Mouse (Mus musculus): Measurements from ENCODE around the gene Sv2c.
A peak's percentile ranks its signal among the peaks of the same experiment; 100 is the strongest.
"Not testable (repeated sequence)": the region's sequence is repeated elsewhere in the genome, so short reads cannot be mapped to it uniquely, and the experiment has no call there.

Gene Sv2c

GRCm38 (mm10) chr13:96132401-96132816 is at the start of gene Sv2c:
TSS of gene Sv2c (minus strand) at chr13:96132577.
- DNase-seq: peak; percentile 5

GRCm38 (mm10) chr13:96180671-96181161 is 48.3 kb upstream of the Sv2c start:
- DNase-seq: no peak

- peak; percentile 94 for DNase-seq
These were observed 43.3 kb upstream of the Sv2c start for GRCm38 (mm10) chr13:96175591-96176212.

DNA sequence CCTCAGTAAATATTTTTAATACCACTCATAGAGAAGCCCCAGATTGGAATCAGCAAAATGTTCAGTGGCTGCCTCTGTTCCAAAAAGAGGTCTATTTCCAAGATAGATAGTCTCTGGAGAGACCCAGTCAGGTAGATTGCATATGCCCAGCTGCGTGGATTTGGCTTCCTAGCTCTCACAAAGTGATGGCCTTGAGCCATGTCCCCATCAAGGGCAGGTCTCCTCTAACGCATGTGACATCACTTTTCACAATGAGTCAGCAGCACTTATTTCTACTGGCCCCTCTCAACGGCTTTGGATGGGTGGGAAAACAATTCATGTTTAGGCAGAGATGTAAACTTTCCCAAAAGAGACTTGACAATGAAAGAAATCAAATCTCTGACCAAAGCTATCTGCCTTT is 41.3 kb upstream of the Sv2c start:
- no peak for DNase-seq

GRCm38 (mm10) chr13:96172290-96172689 is 39.9 kb upstream of the Sv2c start:
- DNase-seq: no peak

GRCm38 (mm10) chr13:96168991-96169665 is 36.8 kb upstream of the Sv2c start:
- no peak for DNase-seq

DNA sequence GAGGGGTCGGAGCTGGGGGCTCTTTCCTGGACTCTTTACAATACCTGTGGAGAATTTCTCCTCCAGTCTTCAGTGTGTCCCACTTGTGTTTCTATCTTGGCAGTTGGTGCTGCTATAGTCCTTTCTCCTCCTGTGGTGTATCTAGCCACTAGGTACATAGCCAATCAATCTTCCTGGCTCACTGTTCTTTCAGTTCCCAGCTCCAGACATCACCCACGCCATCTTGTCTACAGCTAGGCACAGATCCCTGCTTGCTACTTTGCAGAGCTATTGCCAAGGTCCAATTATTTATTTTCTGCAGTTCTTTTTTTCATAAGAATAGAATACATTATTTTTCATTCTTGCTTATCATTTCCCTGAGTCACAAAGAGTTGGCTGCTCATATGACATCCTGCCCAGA is 34.2 kb upstream of the Sv2c start:
- DNase-seq: no peak

GRCm38 (mm10) chr13:96133363-96134100 is 1.2 kb upstream of the Sv2c start:
- no peak for DNase-seq

DNA sequence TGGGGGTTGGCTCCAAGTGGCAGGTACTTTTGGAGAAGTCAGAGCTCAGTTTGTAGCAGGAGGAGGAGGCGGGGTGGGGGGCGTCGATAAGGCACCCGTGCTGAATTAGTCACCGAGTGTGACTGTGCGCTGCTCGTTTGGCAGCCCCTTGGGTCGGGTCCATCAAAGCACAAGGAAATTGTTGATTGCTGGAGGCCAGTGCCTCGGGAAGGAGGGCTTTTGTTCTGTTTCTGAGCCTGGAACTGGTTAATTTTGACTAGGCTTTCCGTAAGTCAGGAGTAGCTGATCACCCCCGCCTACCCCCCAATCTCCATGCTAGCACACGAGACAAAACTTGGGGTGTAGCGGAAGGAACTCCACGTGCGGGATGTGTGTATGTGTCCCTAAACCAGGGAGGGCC is 456 bp upstream of the Sv2c start:
- no peak for DNase-seq

- DNase-seq: no peak
These were observed 466 bp downstream of the Sv2c start for GRCm38 (mm10) chr13:96131911-96132310.

GRCm38 (mm10) chr13:96131050-96131449 is 1.3 kb downstream of the Sv2c start:
- DNase-seq: peak; percentile 18

GRCm38 (mm10) chr13:96129081-96129480 is 3.3 kb downstream of the Sv2c start:
- DNase-seq: no peak

GRCm38 (mm10) chr13:96126669-96127068 is 5.7 kb downstream of the Sv2c start:
- no peak for DNase-seq

GRCm38 (mm10) chr13:96125011-96125410 is 7.4 kb downstream of the Sv2c start:
- no peak for DNase-seq

GRCm38 (mm10) chr13:96112711-96113110 is 19.7 kb downstream of the Sv2c start:
- DNase-seq: no peak

DNA sequence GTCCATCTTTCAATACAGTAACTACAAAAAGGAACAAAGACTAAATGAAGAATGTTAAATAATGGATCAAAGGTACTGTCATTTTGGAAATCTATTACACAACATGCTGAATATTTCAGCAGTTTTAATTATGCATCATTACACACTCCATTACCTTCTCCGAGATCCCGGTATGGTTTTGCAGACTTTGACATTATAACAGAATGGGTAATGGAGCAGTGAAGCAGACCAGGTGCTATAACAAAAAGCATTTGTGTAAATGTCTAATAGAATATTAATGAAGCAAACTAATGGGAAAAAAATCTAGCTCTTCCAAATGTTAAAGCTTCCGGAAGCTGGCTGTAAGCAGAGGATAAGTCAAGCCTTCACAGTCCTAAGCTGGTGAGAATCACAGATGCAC is 21.6 kb downstream of the Sv2c start:
- no peak for DNase-seq

GRCm38 (mm10) chr13:96106367-96106766 is 26.0 kb downstream of the Sv2c start:
- DNase-seq: no peak

DNA sequence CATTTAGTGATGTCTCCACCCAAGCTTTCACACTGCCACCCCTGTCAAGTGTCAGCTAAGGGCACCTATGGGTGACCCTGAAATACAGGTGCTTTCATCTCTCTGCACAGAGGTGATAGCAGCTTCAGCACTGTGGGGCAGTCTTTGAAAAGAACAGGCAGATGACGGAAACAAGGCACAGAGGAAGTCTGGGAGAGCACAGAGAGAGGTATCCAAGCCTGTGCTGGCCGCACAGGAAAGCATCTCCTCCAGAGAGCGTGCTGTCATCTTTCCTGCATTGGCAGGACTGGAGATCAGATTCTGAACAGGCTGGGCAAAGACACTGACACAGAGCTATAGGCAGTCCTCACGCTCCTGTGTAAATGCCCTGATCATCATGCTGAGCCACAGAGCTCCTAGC is 41.4 kb downstream of the Sv2c start:
- no peak for DNase-seq

DNA sequence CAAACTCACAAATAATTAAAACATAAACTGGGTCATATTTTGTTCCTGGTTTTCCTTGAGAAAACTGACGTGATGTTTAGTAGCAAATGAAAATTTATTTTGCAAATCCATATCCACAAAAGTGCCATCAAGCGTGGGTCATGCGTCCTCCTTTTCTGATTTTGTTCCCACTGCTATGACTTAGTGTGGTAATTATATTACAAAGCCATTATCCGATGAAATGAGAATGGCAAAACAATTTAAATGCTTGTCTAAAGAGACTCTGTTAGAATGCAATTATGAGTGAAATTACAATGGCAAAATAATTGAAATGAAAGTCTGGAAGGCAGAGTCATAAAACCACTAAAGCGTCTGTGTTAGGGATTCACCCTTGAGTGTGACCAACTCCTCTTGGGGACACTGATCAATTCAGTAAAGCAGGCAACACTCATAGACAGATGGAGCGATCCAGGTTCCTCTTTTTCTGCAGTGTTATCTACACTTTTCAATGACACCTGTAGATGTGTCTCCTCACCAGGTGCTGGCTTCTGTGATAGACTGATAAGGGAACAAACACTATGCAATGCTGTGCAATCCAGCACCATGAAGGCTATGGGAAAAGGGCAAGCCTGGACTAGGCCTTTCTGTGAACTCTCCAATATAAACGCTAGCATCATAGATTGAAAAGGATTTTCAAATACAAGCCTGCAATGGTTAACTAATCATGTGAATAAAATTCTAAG is 46.6 kb downstream of the Sv2c start:
- DNase-seq: no peak

DNA sequence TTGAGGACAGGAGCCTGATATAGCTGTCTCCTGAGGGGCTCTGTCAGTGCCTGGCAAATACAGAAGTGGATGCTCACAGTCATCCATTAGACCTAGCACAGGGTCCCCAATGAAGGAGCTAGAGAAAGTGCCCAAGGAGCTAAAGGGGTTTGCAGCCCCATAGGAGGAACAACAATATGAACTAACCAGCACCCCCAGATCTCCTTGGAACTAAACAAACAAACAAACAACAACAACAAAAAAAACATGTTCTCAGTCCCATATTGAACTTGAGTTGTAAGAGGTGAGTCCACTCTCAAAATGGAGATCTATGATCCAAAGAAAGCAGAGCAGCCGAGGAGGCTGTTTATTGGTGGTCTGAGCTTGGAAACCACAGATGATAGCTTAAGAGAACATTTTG is 50.6 kb downstream of the Sv2c start, which contains the start of gene Gm17190:
TSS of gene Gm17190 (plus strand) at position 301 of the 400 bp plus-strand sequence.
- not testable (repeated sequence) for DNase-seq

DNA sequence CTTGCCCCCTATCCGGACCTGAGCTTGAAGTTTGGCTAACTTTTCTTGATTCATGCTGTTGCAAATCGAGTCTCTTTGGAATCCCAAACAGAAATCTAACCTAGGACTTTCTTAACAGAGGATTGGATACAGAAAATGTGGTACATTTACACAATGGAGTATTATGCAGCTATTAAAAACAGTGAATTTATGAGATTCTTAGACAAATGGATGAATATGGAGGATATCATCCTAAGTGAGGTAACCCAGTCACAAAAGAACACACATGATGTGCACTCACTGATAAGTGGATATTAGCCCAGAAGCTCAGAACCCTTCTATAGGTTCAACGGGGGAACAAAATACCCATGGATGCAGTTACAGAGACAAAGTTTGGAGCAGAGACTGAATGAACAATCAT is 51.1 kb downstream of the Sv2c start, which contains the start of gene Gm20075:
TSS of gene Gm20075 (minus strand) at position 101 of the 400 bp plus-strand sequence.
- not testable (repeated sequence) for DNase-seq

GRCm38 (mm10) chr13:96073555-96073954 is 58.8 kb downstream of the Sv2c start:
- DNase-seq: no peak

DNA sequence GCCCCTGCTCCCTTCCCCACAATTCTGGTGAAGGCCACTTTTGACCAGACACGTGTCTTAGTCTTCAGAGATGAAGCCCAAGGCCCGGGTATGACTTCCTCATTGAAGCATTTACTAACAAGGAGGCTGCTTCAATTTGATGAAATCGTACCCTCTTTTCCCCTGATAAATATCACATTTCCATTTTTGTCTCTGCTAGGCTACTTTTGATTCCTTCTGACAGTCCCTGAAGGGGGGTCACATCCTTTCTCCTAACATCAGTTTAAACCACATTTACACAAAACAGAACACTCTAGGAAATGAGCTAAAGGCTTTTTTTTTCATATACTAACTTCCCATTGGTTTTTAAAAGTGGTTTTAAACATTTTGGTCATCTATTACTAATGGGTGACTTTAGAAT is 79.6 kb downstream of the Sv2c start:
- DNase-seq: no peak
